Mouse (Mus musculus) adrenal gland, postnatal 4 days (tissue): Measurements from ENCODE around the gene Lnpep. TPM values are rescaled to one million over a fixed set of nuclear protein-coding genes. Genes with fewer than 3 reads are reported as not detected.
"Not testable (repeated sequence)": the region's sequence is repeated elsewhere in the genome, so short reads cannot be mapped to it uniquely, and the experiment has no call there.

Experiments
- DNase-seq, 2 experiments: peaks; one replicate each; pipeline ENCODE4 v3.0.0; 2021 to 2022; ENCODE audit warnings: low spot score in 2 of 2, mixed read lengths in 2 of 2
- total RNA-seq, 2 experiments: library from RNA; stranded (reverse); gene quantifications; 2 replicates each; pipeline ENCODE4 v1.2.3; 2021

Gene Lnpep
- total RNA-seq, 2 experiments from 2014 or later = 113 to 129 TPM

DNA sequence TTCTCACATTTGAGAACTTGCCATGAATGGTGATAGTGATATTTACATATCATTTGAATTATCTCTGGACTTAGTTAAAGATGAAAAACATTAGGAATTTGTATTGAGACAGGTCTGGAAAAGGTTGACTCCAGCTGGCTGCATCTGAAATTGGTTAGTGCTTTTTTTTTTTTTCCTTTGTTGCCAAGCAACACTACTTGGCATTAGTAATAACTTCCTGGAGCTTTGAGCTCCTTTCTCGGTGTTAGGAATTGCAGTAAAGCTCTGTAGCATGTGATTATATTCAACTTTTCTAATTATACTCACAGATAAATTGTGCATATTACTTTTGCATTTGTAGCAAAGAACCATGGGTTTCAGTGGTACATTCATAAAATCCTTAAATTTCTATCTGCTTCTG lies 126.0 kb downstream of the Lnpep start:
- no peak for DNase-seq

- no peak for DNase-seq
Observed at GRCm38 (mm10) chr17:17496730-17497129, 128.1 kb downstream of the Lnpep start.

- DNase-seq = not testable (repeated sequence)
Observed at GRCm38 (mm10) chr17:17496234-17496633, 128.6 kb downstream of the Lnpep start.

- DNase-seq = no peak
Observed at GRCm38 (mm10) chr17:17492116-17492515, 132.7 kb downstream of the Lnpep start.

DNA sequence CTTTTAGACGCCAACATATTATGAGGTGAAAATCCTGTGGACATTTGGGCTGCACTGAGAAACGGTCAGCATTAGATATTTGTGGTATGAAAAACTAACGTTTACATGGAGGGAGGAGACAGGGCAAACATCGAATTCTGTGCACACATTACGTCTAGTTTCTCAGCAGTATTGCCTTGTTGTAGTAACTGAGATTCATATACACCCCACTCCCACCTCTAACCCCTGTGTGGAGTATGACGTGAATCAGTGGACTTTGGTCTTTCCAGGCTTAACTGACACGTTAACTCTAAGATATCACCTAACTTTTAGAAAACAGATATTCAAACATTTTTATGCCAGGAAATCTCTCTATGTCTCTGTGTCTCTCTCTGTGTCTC lies 133.2 kb downstream of the Lnpep start:
- no peak for DNase-seq

DNA sequence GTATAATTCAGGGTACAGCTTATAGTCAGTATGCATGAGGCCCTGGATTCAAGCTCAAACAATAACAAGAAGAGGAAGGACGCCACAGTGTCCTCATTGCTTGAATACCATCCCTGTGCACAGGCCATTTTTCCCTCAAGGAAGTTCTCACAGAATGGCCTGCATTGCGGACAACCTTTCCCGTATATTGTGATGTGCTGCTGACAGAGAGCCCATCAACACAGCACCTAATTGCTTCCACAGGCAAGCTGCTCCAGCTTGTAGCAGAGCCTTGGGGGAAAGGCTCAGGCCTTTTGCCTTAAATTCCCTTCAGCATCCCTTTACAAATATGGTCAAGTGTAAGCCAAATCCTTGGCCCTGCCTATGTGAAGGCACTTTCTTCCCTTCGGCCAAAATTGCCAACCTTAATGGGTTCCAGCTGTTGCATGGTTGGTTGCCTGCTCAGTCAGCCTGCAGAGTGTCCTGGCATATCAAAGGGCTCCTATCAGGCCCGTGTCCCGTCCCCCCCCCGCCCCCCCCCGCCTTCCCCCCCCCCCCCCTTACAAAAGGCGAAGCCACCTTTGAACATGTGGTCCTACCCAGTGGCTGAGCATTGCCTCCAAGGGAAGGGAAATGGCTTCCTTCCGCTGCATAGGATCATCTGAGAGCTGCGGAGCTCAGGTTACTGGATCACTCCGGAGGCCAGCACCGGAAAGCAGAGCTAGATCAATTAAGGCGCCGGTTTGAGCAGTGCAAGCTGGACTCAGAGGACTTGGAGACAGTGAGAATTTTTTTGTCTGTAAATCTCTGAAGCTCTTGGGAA lies 133.8 kb downstream of the Lnpep start:
- DNase-seq = no peak

DNA sequence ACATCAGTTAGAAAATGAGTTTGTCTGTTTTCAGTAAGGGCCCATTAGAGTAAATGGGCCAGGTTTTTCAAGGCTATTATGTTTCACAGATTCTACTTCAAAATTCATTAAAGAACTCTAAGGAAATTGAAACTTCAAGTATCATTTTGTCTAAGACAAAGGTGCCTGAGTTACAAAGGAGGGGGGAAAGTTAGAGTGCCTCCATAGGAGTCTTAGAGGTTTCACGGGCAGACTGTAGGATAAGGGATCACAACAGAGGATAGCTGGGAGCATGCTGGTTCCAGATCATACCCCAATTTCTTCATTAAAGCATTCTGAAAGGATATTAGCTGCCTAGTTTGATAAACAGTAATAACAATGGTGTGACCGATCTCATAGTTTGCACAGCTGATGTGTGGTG lies 139.1 kb downstream of the Lnpep start:
- no peak for DNase-seq

Other genes starting within 250 kb of the Lnpep start
- 10 to 100 TPM; 15.2 to 16.0 TPM for gene Lix1, start 222.4 kb downstream of the Lnpep start, total RNA-seq
- not detected for gene Vmn2r90, start 78.7 kb upstream of the Lnpep start, total RNA-seq
- 100 to 1,000 TPM; 120 to 124 TPM for gene Spaca6, start 202.1 kb upstream of the Lnpep start, total RNA-seq
- under 1 TPM in 1 of 2 experiments, not detected in 1; 0.20 TPM for gene Has1, start 230.2 kb upstream of the Lnpep start, total RNA-seq